Mouse (Mus musculus) fibroblast of lung, adult 2 months (primary cell): ENCODE results near the gene Prkrip1.
"Not testable (repeated sequence)": the region's sequence is repeated elsewhere in the genome, so short reads cannot be mapped to it uniquely, and the experiment has no call there.

Experiments
- DNase-seq: peaks from one replicate; pipeline ENCODE4 v3.0.0-alpha.2; 2011; ENCODE audit warnings: low read depth

Prkrip1 gene

DNA sequence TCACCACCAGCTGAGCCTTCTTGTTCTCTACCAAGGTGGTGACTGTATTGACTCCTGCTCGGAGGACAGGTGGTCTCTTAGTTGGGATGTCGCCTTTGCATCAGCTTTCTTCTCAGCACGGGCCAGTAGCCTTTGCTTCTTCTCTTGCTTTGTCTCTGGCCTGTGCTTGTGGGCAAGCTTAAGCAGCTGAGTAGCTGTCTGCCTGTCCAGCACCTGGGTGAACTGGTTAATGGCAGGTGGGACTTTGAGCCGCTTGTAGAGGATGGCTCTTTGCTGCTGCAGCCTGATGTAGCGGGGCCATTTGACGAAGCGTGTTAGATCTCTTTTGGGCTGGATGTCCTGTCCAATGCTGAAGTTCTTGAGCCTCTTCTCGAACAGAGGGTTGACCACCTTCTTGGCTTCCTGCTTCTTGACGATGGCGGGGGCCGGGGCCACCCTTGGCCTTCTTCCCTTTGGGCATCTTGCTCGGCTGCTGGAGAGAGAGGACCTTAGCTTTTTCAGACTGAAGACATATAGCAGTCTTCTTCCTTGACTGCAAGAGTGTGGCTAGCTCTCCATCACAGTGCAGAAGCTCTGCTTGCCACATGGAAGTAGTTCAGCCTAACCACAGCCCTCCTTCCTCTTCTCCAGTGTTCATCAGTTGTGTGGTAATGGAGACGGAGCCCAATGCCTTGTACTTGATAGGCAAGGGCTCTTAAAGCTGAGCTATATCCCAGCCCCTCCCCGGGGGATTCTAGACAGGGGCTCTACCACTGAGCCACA lies 12.8 kb upstream of the Prkrip1 start:
- DNase-seq: not testable (repeated sequence)

DNA sequence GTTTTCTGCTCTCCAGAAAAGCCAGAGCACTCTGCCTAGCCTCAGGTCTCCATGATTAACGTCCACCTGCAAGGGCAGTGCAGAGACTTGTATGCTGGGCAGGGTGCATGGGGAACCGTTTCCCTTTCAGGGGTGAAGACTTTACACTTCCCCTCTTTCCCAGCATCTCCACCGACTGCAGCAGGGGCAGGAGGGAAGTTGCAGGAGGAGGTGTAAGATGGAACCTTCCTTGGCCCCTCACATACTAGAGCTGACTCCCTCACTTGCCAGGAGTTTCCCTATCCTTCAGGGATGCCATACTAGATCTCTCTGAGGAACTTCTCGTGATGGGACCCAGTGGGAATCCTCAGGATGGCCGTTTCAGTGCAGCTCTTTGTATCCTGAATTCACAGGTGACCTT lies 11.8 kb upstream of the Prkrip1 start:
- no peak for DNase-seq

DNA sequence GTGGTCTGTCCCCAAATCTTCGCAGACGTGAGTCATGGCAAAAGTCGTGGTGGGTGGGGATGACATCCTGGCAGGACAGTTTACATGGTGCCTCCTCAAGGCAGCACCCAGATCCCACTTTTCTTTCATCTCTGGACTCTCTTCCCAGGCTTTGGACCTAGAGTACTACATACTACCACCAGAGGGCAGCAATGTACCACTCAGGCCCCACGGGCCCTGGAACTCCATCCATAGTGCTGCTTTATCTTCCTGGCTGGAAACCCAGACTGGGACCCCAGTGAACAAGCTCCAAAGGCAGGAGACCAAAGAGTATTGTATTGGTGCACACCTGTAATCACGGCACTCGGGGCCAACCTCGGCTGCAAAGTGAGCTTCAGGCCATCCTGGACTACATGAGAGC lies 3.1 kb upstream of the Prkrip1 start:
- DNase-seq: peak; percentile 18

DNA sequence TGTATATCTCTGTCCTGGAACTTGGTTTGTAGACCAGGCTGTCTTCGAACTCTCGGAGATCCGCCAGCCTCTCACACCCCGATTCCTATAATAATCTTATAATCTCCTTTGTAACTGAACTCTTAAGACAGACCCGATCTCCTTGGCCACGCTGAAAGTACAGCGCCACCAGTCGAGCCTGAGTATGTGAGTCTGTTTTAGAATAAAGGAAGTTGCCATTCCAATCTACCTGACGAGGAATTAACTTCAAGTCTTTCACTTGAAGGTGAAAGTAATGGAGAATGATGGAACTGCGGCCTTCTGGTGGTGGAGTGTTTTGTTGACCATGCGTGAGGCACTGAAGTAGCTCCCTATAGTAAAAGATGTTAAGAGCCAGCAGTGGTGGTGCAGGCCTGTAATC lies 763 bp upstream of the Prkrip1 start:
- DNase-seq: peak; percentile 16

DNA sequence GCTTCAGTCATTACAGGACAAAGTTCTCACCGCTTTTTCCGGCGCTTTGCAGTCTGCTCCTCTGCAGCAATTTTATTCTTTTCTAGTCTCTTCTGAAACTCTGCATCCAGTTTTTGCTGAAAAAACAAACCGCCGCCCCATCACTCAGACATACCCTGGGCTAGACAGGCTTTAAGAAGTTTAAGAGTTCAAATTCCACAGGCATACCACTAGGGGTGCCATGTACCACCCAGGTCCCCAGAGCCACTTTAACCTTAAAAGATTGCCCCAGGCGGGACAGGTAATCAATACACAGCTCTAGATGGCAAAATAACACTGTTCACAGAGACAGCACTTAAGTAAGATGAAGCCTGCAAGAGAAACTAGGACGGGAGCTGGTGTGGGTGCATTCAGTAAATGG lies 6.9 kb downstream of the Prkrip1 start:
- DNase-seq: no peak

DNA sequence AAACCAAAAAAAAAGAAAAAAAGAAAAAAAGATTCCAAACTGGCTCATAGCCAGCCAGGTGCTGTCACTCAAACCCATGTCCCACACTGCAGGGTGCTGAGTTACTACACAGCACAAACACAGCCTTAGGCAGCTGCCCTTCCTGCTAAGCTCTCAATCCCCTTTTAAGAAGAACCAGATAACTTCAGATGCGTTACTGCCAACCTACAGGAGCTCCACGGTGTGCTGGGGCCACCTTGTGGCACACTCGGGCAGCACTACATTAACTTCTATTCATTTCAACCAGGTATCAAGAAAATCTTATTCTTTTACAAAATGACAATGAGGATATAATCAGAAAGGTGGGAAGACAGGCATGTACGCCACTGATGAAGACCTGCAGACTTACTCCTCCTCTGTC lies 12.0 kb downstream of the Prkrip1 start:
- peak; percentile 29 for DNase-seq

DNA sequence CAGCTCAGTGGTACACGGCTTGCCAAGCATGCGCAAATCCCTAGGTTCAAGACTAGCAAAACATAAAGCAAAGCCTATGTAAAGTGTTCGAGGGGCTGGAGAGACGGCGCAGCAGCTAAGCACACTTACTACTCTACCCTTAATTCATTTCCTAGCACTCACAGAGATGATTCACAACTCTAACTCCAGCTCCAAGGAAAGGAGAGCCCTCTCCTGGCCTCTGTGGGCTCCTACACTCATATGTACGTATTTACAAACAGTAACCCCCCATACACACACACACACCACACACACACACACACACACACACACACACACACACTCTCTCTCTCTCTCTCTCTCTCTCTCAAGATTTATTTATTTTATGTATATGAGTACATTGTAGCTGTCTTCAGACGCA lies 15.0 kb downstream of the Prkrip1 start:
- no peak for DNase-seq

DNA sequence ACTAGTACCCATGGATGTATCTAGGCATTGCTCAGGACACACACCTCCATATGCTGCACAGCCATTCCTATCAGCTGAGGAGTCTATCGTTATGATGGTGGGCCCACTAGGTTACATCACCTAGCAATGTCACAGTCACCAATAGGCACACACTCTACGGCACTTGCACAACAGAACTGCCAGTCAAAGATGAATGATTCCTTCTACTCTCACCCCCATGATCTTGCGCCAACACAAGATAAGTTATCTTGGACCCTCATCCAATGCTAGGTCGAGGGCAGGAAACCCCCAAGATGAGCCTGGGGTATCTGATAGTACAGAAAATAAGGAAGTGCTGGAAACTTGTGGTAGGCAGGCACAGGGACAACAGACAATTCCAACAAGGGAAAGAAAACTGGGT lies 15.9 kb downstream of the Prkrip1 start:
- DNase-seq: no peak

DNA sequence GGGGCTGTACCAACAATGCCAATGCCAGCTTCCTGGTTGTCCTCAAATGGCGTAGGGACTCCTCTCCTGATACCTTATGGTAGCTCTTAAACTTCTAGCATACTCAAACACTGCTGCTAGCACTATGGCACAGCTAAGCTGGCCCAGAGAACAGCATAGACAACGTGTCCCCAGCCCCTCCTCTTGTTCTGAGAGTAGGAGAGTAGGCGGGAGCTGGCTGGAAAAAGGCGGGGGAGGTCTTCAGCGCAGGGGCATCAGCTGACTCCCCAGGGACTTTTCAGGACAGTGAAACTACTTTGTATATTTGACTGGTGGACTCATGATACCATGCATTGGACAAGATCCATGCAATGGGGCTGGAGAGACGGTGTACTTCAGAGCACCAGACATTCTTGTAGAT lies 16.7 kb downstream of the Prkrip1 start:
- DNase-seq: no peak

DNA sequence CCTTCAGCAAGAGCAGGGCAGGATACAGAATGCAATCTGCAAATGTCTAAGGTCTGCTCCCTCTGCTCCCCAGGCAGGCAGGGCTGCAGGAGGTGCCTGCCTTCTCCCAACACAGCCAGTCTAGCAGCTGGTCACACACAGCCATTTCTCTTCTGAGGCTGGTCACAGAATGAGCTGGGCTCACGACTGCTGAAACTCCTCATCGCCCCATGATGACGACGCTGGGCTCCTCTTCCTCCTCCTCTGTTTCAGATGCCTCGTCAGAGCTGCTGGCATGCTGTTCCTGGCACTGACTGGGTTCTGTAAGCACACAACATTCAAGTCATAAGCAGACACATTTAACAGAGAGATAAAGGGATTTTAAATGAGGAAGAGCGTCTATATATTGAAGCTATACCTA lies 17.6 kb downstream of the Prkrip1 start:
- DNase-seq: no peak

DNA sequence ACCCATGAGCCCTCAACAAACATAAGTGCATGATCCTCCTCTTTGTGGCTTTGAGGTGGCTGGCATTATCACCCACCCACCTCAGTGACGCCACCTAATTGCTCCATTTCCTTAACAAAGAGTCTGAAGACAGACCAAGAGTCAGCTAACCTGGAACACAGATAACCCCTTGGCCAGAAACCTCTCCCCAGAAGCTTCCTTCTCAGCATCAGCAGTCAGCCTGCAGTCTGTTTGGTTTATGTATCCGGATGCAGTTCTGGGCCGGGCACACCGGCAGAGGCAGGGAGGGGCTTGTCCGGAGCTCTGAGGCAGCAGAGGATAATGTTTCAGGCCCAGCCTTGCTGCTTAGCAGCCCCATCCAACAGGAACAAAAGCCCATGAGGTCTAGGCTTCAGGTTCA lies 19.2 kb downstream of the Prkrip1 start:
- no peak for DNase-seq

DNA sequence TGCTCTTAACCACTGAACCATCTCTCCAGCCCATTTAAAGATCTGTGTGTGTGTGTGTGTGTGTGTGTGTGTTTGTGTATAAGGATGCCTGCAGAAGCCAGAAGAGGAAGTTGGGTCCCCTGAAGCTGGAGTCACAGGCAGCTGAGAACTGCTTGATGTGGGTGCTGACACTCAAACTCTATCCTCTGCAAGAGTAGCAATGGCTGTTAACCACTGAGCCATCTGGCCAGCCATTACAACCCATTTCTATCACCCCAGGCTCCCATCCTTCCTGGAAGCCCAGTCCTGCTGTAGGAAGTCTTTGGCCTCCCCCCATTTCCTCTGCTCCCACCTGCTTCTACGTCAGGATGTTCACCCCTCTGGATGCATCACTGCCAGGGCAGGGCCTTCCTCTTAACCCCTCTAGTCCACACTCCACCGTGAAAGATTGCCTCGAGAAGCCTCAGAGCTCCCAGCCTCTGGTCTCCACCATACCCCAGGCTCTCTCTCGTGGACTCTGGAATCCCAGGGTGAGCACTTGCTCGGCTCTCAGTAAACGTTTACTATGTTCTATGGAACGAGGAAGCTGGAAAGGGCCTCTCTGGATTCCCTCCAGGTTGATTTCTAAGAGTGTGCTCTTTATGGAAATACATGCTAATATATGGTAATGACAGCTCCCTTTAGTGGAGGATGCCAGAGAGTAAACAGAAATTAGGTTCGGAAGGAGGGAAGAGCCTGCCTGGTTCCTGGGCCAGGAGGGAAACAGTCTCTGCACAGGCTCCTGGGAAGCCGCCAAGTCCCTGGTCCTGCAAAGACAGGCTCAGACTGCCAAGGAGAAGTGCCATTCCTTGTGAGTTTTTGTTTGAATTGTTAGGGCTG lies 24.9 kb downstream of the Prkrip1 start:
- DNase-seq: peak; percentile 21

DNA sequence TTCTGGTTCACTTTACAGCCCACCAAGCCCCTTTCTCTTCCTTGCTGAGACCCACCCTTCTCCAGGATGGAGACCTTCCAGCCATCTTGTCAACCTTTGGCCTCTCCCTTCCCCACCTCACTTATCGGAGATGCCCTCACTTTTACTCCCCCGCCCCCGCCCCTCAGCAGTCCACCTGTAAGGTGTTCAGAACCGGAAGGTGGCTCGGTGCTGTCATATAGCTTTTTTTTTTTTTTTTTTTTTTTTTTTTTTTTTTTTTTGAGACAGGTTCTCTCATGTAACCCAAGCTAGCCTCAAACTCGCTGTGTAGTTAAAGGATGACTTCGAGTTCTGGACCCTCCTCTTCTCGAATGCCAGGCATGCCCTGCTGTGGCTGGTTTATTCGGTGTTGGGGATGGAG lies 25.8 kb downstream of the Prkrip1 start:
- DNase-seq: no peak

DNA sequence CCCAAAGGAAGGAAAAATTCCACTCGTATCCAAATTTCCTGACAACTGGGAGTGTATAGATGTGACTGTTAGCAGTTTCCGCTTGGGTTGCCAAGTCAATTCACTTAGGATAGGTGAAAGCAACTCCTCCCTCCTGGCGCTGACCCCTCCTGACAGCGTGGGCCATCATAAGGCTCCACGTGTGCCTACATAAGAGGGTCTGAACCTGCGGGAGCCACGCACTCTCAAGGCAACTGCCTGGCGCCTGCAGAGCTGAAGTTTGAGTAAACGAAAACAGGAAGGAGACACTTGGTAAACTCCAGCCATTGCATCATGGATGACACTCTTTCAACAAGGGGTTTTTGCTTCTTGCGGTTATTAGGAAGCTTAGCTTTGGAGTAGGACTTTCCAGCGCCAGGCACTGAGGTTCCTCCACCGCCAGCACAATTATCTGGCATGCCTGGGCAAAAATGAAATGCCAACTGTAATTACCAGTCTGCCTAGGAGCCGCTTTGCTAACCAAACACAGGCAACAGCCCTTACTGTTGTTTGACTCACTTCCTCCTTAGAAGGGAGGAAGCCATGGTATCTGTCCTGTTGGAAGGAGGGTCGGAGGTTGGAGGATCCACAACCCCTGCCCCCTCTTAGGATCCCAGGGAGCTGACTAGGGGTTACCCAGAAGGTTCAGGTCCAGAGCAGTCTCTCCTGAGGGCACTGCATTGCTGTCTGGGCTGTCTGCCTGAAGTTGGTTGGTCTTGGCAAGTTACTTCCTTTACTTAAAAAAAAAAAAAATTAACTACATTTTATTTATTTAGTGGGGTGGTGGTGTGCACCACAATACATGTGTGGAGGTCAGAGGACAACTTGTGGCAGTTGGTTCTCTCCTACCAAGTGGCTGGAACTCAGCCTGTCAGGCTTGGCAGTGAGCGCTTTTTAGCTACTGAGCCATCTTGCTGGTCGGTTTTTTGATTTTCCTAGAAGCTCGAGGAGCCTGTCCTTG lies 27.1 kb downstream of the Prkrip1 start:
- DNase-seq: peak; percentile 82

DNA sequence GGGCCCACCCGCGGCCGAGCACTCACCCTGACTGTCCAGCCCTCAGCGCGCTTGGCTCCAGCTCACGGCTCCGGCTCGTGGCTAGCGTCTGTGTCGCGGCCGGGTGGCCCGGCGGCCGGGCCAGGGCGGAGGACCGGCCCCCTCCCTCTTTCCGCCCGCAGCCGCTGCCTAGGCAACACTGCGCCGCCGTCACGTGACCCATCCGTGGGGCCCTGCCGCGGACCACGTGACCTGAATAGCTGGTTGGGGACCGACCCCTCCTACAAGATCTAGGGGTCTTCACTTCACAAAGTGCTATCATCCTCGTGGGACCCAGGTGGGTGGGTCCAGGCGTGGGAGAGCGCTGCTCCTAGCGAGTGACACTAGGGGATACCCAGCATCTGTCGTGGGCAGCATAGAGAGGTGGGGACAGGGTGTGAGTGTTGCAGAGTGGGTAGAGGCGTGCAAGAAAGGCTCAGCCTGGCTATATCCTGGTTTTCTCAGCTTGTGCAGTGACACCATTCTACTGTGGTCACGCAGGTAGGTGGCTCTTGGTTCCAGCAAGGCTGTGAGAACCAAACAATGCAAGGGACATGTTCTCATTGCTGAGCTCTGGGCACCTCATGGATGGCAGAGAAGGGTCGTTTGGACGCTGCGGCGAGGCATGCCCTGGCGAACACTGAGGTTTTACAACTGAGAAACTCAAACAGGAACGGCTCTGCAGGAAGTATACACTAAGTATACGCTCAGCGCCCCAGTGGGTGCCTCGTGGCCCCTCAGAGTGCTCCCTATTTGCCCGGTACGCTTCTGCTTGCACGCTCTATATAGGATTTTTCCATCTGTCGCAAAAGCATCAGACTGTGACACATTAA lies 28.0 kb downstream of the Prkrip1 start, which contains the start of gene Orai2:
Gene Orai2 (minus strand): TSS at position 202 of the 851 bp plus-strand sequence.
- DNase-seq: peak; percentile 37

DNA sequence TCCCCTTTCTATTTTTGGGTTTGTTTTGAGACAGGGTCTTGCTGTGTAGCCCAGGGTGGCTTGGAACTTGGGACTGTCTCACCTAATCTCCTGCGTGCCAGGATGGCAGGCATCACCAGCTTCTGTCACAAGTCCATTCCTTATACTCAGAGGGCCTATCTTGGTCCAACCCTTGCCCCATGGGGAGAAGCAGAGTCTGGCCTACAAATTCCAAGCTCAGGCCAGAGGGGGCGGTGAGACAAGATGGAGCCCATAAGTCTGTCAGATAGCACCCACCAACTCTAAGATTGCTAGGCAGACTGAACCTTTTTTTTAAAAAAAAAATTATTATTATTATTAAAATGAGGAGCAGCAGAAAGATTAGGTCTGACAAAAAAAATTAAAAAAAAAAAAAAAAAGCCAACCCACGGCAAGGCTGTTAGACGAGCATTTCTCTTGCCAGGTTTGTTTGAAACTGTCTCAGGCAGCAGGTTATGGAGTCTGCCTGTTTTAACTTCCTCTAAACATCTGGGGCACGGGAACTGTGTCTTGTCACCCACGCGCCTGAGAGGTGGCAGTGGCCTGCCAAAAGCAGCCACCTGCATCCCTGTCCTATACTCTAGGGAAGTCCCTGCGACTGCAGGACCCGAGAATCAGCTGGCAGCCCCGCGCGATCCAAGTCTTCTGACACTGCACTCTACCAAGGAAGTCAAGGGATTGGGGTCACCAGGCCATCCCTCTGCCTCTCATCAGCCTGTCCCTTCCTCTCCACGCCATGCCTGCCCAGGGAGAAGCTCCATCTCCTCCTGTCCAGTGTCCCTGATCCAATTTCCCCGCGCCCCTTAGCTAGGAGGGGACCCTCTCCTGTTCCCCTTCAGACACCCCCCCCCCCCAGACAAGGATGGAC lies 28.9 kb downstream of the Prkrip1 start:
- no peak for DNase-seq

DNA sequence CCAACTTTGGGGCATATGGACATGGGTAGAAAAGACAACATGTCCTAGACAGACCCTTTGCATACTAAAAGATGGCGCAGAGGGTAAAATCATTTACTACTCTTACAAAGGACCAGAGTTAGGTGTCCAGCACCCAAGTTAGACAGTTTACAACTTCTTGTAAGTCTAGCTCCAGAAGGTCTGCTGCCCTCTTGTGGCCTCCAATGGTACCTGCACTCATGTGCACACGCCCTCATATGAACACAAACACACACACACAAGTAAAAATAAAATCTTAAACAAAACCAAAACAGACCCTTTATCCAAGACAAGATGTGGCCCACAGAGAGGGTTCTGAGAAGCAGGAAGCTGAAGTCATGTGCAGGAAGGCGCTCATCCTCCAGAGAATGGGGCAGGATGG lies 30.7 kb downstream of the Prkrip1 start:
- DNase-seq: no peak

DNA sequence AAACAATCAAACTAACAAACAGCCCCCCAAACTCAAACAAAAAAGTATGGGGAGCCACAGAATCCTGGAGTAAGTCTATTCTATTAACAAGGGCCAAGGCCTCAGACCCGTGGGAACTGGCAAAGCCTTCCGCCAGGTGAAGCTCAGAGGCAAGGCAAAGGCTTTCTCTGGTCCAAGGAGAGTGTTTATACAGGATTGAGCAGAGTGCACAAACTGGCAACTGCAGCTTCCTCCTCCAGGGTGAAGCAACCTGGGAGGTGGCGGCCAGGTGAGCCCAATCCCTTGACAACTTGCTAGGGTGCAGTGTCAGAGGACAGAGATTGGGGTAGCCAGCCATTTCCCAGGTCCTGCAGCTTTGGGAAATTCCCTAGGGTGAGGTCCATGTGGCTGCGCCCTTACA lies 31.5 kb downstream of the Prkrip1 start:
- DNase-seq: no peak

DNA sequence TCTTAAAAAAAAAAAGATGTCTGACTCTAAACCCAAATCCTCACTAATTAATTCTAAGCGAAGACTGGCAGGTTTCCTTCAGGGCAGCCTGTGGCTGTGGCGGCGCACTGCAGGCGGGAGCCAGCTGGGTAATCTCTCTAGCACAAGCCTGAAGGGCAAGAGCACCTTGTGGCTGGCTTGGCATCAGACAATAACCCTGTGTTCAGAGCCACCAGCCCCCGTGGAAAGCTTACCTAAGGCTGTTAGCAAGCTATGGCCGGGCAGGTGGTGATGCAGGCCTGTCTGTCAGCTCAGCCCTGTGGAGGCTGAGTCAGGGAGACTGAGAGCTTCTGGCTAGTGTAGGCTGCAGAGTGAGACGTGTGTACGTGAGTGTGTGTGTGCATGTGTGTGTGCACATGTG lies 33.5 kb downstream of the Prkrip1 start:
- no peak for DNase-seq

DNA sequence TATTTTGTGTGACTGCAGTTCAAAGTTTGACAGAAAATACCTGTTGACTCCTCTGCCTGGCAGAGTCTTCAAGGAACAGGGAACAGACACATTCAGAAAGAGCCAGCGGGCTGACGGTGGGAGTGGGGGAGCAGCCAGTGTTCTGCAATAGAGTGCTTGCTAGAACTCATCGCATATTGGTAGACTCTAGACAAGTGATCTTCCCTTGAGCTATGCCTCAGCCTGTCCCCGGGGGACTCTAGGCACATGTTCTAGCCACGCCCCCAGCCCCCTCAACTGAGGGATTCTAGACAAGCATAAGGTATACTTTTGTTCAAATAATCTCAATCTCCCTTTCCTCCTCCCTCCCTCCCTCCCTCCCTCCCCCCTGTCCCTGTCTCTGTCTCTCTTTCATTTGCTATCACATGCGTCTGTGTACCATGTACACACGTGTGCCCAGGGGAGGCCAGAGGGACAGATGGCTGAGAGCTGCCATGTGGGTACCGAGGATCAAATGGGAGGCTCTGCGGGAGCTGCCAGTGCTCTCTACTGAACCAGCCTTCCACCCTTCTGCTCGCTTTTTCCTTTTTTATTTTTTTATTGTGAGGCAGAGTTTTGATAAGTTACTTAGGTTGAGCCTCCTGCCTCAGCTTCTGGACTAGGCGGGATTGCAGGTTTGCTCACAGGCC lies 34.8 kb downstream of the Prkrip1 start:
- no peak for DNase-seq
